Mouse (Mus musculus) stomach, embryonic 16.5 days (tissue): ENCODE results near the gene Me1. TPM values are rescaled to one million over a fixed set of nuclear protein-coding genes. Genes with fewer than 3 reads are reported as not detected.

Source experiments
- ATAC-seq: fragments of 200-750 bp; cut with Nextera tagmentation; 2 replicates; pipeline ENCODE4 v1.8.0; 2017; ENCODE audit warnings: moderate number of reproducible peaks, moderate TSS enrichment; ENCODE audit not compliant: insufficient read depth, low FRiP score
- H3K27ac ChIP-seq: fragments of 300-500 bp; sonication (generic); 2 replicates; pipeline ENCODE4 v1.5.1; 2014; ENCODE audit warnings: low read length
- H3K27me3 ChIP-seq: fragments of 300-500 bp; sonication (generic); 2 replicates; pipeline ENCODE4 v1.6.1; 2014; ENCODE audit warnings: low read length, control low read depth, mixed read lengths; ENCODE audit not compliant: control insufficient read depth, insufficient read depth
- H3K36me3 ChIP-seq: fragments of 300-500 bp; sonication (generic); 2 replicates; pipeline ENCODE4 v1.6.1; 2014; ENCODE audit warnings: low read length; ENCODE audit not compliant: control insufficient read depth, insufficient read depth
- H3K4me1 ChIP-seq: fragments of 300-500 bp; sonication (generic); 2 replicates; pipeline ENCODE4 v1.6.1; 2014; ENCODE audit warnings: low read length, control low read depth, mixed read lengths; ENCODE audit not compliant: control insufficient read depth, insufficient read depth
- H3K4me2 ChIP-seq: fragments of 300-500 bp; sonication (generic); 2 replicates; pipeline ENCODE4 v1.6.1; 2014; ENCODE audit warnings: low read depth, low read length, mixed read lengths
- H3K4me3 ChIP-seq: fragments of 300-500 bp; sonication (generic); replicated peaks from 2 replicates; pipeline ENCODE4 v1.5.1; 2014; ENCODE audit warnings: mild to moderate bottlenecking, low read length
- H3K9ac ChIP-seq: fragments of 300-500 bp; sonication (generic); 2 replicates; pipeline ENCODE4 v1.6.1; 2014; ENCODE audit warnings: low read length
- H3K9me3 ChIP-seq: fragments of 300-500 bp; sonication (generic); replicated peaks from 2 replicates; pipeline ENCODE4 v1.6.1; 2016; ENCODE audit warnings: low read length, control low read depth; ENCODE audit not compliant: control insufficient read depth
- WGBS: fragments of 180-500 bp; shearing (Covaris S2); extraction: QIAGEN DNeasy Blood & Tissue Kit; methylation state at CpG from one replicate; pipeline ENCODE4 v1.1.7; 2014; 5-methylcytosine and 5-hydroxymethylcytosine counted together
- polyA plus RNA-seq: library from polyadenylated mRNA; unstranded; fragments of >200 nt; fragmentation: Nextera tagmentation; extraction: Ambion mirVana; gene quantifications from 2 replicates; pipeline ENCODE4 v1.2.1, GENCODE M21; 2015

The Me1 gene
- polyA plus RNA-seq, 1 experiment from 2014 or later = 26.6 TPM

- ATAC-seq = no peak
- H3K36me3 ChIP-seq = no peaks in the 10 kb centered on the region
- WGBS = 45% methylated on average over 2 of the region's 2 CpGs
Observed at GRCm38 (mm10) chr9:86716540-86716939, 20.8 kb upstream of the Me1 start.

GRCm38 (mm10) chr9:86714089-86714488 is 18.3 kb upstream of the Me1 start:
- Histone ChIP-seq H3K4me2 (no peak overlapping the region), H3K36me3 (no peaks in the 10 kb centered on the region), H3K4me3 (no peak overlapping the region), H3K27me3 (no peaks in the 10 kb centered on the region), H3K4me1 (no peaks in the 10 kb centered on the region), H3K27ac (no peak overlapping the region), H3K9me3 (no peaks in the 10 kb centered on the region), H3K9ac (no peak overlapping the region)
- 87% methylated on average over 3 of the region's 3 CpGs for WGBS
- ATAC-seq = no peak

More at GRCm38 (mm10) chr9:86716540-86716939, 20.8 kb upstream of the Me1 start:
- Histone ChIP-seq H3K27ac (no peak overlapping the region), H3K27me3 (no peaks in the 10 kb centered on the region), H3K9ac (no peak overlapping the region), H3K9me3 (no peaks in the 10 kb centered on the region), H3K4me1 (no peaks in the 10 kb centered on the region), H3K4me3 (no peak overlapping the region), H3K4me2 (no peak overlapping the region)

- no peak overlapping the region for H3K4me2 ChIP-seq
- H3K27me3 ChIP-seq = no peaks in the 10 kb centered on the region
- H3K27ac ChIP-seq = no peak overlapping the region
- H3K36me3 ChIP-seq = no peaks in the 10 kb centered on the region
- no peaks in the 10 kb centered on the region for H3K4me1 ChIP-seq
- 73% methylated on average over 2 of the region's 2 CpGs for WGBS
- H3K9me3 ChIP-seq = no peaks in the 10 kb centered on the region
- ATAC-seq = no peak
- no peak overlapping the region for H3K9ac ChIP-seq
- no peak overlapping the region for H3K4me3 ChIP-seq
Observed at GRCm38 (mm10) chr9:86712648-86713047, 16.9 kb upstream of the Me1 start.

- Histone ChIP-seq H3K4me3 (no peak overlapping the region), H3K27ac (no peak overlapping the region), H3K27me3 (no peaks in the 10 kb centered on the region), H3K4me2 (no peak overlapping the region), H3K9me3 (no peaks in the 10 kb centered on the region), H3K9ac (no peak overlapping the region), H3K36me3 (no peaks in the 10 kb centered on the region), H3K4me1 (no peaks in the 10 kb centered on the region)
- WGBS = 58% methylated on average over 2 of the region's 2 CpGs
- ATAC-seq = no peak
Observed at GRCm38 (mm10) chr9:86710091-86710634, 14.4 kb upstream of the Me1 start.

DNA sequence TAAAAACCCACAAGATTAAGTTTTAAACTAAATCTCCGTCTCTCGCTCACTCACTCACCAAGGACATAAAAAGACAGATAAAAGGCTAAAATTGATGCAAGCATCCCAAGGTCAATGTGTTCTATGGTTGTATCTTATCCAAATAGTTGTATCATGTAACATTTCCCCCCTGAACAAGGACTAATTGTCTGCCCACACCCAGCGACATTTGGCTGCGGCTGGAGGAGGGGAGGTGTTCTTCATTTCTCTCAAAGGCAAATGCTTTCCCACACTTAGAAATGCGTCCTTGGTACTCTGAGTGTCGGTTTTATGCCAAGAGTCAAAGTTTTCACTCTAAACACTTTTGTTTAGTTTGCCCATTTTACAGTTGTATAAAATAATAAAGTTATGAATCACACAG is 13.2 kb upstream of the Me1 start:
- H3K4me3 ChIP-seq = no peak overlapping the region
- 56% methylated on average over 6 of the region's 6 CpGs for WGBS
- H3K4me2 ChIP-seq = no peak overlapping the region
- no peaks in the 10 kb centered on the region for H3K9me3 ChIP-seq
- ATAC-seq = no peak
- no peaks in the 10 kb centered on the region for H3K36me3 ChIP-seq
- no peak overlapping the region for H3K9ac ChIP-seq
- no peaks in the 10 kb centered on the region for H3K27me3 ChIP-seq
- no peak overlapping the region for H3K27ac ChIP-seq
- no peaks in the 10 kb centered on the region for H3K4me1 ChIP-seq

DNA sequence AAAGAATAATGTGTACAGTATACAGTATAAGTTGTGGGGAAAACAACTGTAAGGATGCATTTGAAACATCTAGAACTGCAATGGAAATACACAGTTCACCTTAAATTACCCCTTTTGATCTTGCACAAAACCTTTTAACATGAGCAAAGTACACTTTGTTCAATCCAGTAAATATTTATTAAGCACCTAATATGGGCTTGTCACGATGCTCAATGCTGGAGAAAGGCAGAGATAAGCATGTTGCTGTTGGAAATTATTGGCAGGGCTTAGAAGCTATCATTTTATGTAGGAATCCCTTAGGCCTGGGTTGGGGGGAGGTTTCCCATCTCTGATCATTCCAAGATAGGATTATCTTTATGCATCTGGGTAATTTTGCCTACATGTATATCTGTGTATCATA is 11.7 kb upstream of the Me1 start:
- ATAC-seq = no peak
- H3K36me3 ChIP-seq = no peaks in the 10 kb centered on the region
- H3K9ac ChIP-seq = no peak overlapping the region
- no peak overlapping the region for H3K4me2 ChIP-seq
- H3K9me3 ChIP-seq = no peaks in the 10 kb centered on the region
- no peak overlapping the region for H3K27ac ChIP-seq
- H3K4me3 ChIP-seq = no peak overlapping the region
- no peaks in the 10 kb centered on the region for H3K27me3 ChIP-seq
- H3K4me1 ChIP-seq = no peaks in the 10 kb centered on the region
- WGBS = 49% methylated on average over 1 of the region's 1 CpGs

DNA sequence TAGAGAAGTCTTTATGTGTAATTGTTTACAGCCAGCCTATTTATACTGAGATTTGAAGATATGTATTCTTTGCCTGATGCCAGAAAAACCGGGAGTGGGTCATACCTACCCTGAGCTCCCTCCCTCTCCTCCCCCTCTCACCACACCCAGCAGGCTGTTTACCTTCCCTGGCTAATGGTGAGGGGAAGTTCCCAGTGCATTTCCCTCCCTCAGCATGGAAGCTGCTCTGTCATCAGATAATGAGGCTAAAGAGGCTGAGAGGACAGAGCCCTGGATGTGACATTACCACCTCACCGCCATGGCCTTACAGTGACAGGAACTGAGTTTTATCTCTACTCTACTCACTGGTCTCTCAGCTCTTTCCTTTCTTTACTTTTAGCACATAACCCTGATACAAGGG is 6.1 kb upstream of the Me1 start:
- peak; percentile 79; the same call in 1 of the 2 replicates for ATAC-seq
- peak overlapping the region; percentile 42 for H3K27ac ChIP-seq
- H3K4me1 ChIP-seq = peaks cover 3% of the 10 kb centered on the region; the same call in 1 of the 2 replicates
- H3K9me3 ChIP-seq = no peaks in the 10 kb centered on the region
- WGBS = 16% methylated on average over 2 of the region's 2 CpGs
- H3K9ac ChIP-seq = no peak overlapping the region
- no peaks in the 10 kb centered on the region for H3K36me3 ChIP-seq
- H3K4me2 ChIP-seq = no peak overlapping the region
- no peak overlapping the region for H3K4me3 ChIP-seq
- no peaks in the 10 kb centered on the region for H3K27me3 ChIP-seq

- H3K9ac ChIP-seq = no peak overlapping the region
- peak overlapping the region; percentile 38 for H3K27ac ChIP-seq
- 21% methylated on average over 5 of the region's 5 CpGs for WGBS
- H3K4me1 ChIP-seq = peaks cover 3% of the 10 kb centered on the region; the same call in 1 of the 2 replicates
- no peaks in the 10 kb centered on the region for H3K9me3 ChIP-seq
- peak; percentile 58; the same call in 1 of the 2 replicates for ATAC-seq
- H3K4me2 ChIP-seq = no peak overlapping the region
- H3K27me3 ChIP-seq = no peaks in the 10 kb centered on the region
- no peaks in the 10 kb centered on the region for H3K36me3 ChIP-seq
- H3K4me3 ChIP-seq = no peak overlapping the region
Observed at GRCm38 (mm10) chr9:86701264-86701663, 5.5 kb upstream of the Me1 start.

GRCm38 (mm10) chr9:86695199-86695817 is 445 bp downstream of the Me1 start:
- H3K4me2 ChIP-seq = peak overlapping the region; percentile 87
- WGBS = 1% methylated on average over 41 of the region's 56 CpGs
- H3K36me3 ChIP-seq = no peaks in the 10 kb centered on the region
- H3K9ac ChIP-seq = peak overlapping the region; percentile 76
- no peaks in the 10 kb centered on the region for H3K4me1 ChIP-seq
- H3K27ac ChIP-seq = no peak overlapping the region
- peak; percentile 54; the same call in 1 of the 2 replicates for ATAC-seq
- no peaks in the 10 kb centered on the region for H3K9me3 ChIP-seq
- H3K27me3 ChIP-seq = no peaks in the 10 kb centered on the region
- peak overlapping the region; percentile 68 for H3K4me3 ChIP-seq
